Mouse (Mus musculus) cortical plate, adult 2 months (tissue): ENCODE data around the gene Cobl.

Experiments used
- CTCF ChIP-seq: fragments of 200-500 bp; IDR thresholded peaks from 2 replicates; pipeline ENCODE4 v1.5.1; 2011; ENCODE audit warnings: mild to moderate bottlenecking, control low read depth, low read length; ENCODE audit not compliant: insufficient read depth; ENCODE audit errors: extremely low read depth
- POLR2A ChIP-seq: fragments of 200-500 bp; IDR thresholded peaks from 2 replicates; pipeline ENCODE4 v1.6.1; 2011; ENCODE audit warnings: mild to moderate bottlenecking, low read length, control low read depth; ENCODE audit not compliant: insufficient read depth; ENCODE audit errors: extremely low read depth

DNA sequence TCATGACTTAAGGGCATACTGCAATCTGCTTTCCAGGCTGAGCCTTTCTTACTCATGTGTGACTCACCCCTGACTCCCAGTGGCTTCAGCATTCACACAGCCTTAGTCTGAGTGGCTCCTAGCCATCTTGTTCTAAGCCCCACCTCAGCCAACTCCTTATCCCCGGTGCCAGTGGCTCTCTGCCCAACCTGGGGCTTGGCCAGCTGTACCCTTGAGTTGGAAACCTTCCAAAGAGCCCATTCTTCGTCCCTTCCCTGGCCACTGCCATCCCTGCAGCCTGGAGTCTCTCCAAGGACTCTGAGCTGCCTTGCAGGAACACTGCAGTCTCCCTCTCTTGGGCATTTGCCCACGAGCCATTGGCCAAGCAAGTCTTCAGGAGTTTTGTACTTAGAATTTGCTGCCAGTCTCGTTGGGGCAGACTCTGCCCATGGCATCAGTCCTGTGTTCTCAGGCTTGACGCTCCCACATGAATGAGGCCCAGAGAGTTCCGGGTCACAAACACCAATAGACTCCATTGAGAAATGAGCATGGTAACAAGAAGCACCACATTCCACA is 233.2 kb downstream of the Cobl start:
- TF ChIP-seq CTCF (no peak), POLR2A (no peak)
